Mouse (Mus musculus): Measurements from ENCODE around the gene Tmem183a. TPM values are rescaled to one million over a fixed set of nuclear protein-coding genes. Genes with fewer than 3 reads are reported as not detected.

Tmem183a gene
- polyA plus RNA-seq, 1 experiment, result 85.2 TPM

DNA sequence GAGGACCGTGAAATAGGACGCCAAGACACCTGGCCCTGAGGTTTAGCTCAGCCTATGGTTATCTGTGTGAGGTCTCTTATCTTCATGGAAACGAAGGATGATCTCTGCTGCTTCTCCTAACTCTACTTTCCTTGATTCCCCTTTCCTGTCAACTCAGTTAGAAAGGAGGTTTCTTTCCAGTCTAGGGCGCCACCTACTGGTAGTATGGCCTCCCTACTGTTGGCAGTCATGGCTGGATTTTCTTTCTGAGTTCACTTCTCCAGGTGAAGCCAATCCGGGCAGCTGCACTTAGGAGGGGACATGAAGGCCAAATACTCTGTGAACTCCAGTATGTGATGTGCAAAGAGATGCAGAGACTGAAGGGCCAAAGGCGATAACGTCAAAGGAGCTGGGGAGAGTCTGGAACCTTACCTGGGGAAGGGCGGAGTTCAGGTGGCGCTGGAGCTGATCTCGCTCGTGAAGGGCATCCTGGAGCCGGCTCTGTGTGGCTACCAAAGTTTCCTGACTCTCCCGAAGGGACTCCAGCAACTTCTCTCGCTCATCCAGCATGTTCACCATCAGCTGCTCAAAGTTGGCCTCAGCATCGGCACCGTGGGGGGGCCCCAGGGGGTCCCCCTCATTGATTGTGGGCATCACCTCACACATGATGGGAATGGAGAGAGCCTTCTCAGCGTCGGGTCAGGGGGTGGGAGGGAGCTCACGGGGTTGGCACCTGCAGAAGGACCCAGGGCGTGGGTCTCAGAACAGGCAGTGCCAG lies 29.7 kb downstream of the Tmem183a start:
- Histone ChIP-seq H3K79me3 (ENCODE audit: low read depth) (no peaks in the 10 kb centered on the region), H3K79me2 (ENCODE audit: control insufficient read depth, insufficient read depth) (no peaks in the 10 kb centered on the region), H3ac (ENCODE audit: control insufficient read depth, insufficient read length, low read depth) (no peak overlapping the region), H3K27me3 (ENCODE audit: control insufficient read depth, insufficient read depth, insufficient read length) (peaks cover 5% of the 10 kb centered on the region), H3K36me3 (ENCODE audit: control insufficient read depth, insufficient read depth) (no peaks in the 10 kb centered on the region), H3K4me3 (ENCODE audit: insufficient read depth, poor library complexity, severe bottlenecking) (no peak overlapping the region)
- no peak for TF ChIP-seq FOSL1 (IDR thresholded peaks at IDR 0.05; ENCODE audit: insufficient read depth, low read length, poor library complexity, severe bottlenecking)
- TF ChIP-seq USF1 (IDR thresholded peaks at IDR 0.05; ENCODE audit: low read depth), result no peak
- TF ChIP-seq MYOD1 (IDR thresholded peaks at IDR 0.05; ENCODE audit: control insufficient read depth, insufficient read length, low read depth), result no peak
- no peak for TF ChIP-seq CEBPB (IDR thresholded peaks at IDR 0.05; ENCODE audit: low read depth)
- peak; percentile 63 for TF ChIP-seq CTCF (IDR thresholded peaks at IDR 0.05; ENCODE audit: control insufficient read depth, insufficient read depth, insufficient read length)
- no peak for TF ChIP-seq MAX (IDR thresholded peaks at IDR 0.05)
- TF ChIP-seq MYOG (IDR thresholded peaks at IDR 0.05; ENCODE audit: control insufficient read depth, extremely low read depth, insufficient read length), result no peak

DNA sequence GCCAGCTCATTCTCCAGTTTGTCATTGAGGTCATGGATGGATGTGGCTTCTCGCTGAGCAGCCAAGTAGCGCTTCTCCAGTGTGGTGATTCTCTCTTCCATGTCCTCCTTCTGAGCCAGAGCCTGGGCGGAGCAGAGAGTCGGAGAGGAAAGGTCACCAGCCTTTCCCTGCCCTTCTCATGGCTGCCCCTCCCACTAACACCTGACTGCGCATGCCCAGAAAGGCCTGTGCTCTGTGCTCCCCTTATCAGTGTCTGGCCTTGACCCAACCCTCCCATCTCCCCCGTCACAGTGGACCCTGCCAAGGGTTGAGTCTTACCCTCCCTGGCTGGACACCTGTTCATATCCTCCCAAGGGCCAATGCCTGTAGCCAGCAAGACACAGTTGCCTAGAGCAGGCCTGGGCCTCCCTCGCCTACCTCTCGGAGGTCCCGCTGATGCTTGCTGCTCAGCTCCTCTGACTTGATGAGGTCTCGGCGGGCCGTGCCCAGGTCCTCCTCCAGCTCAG lies 34.9 kb downstream of the Tmem183a start:
- H3K36me3 ChIP-seq (ENCODE audit: control insufficient read depth, insufficient read depth), result no peaks in the 10 kb centered on the region
- peaks cover 5% of the 10 kb centered on the region for H3K27me3 ChIP-seq (ENCODE audit: control insufficient read depth, insufficient read depth, insufficient read length)
- H3K4me3 ChIP-seq (ENCODE audit: insufficient read depth, poor library complexity, severe bottlenecking), result no peak overlapping the region
- H3ac ChIP-seq (ENCODE audit: control insufficient read depth, insufficient read length, low read depth), result no peak overlapping the region
- no peak for TF ChIP-seq FOSL1 (IDR thresholded peaks at IDR 0.05; ENCODE audit: insufficient read depth, low read length, poor library complexity, severe bottlenecking)
- no peak for TF ChIP-seq MYOD1 (IDR thresholded peaks at IDR 0.05; ENCODE audit: control insufficient read depth, insufficient read length, low read depth)
- no peak for TF ChIP-seq MAX (IDR thresholded peaks at IDR 0.05)
- TF ChIP-seq CEBPB (IDR thresholded peaks at IDR 0.05; ENCODE audit: low read depth), result no peak
- TF ChIP-seq CTCF (IDR thresholded peaks at IDR 0.05; ENCODE audit: control insufficient read depth, insufficient read depth, insufficient read length), result no peak
- TF ChIP-seq MYOG (IDR thresholded peaks at IDR 0.05; ENCODE audit: control insufficient read depth, extremely low read depth, insufficient read length), result no peak
- TF ChIP-seq USF1 (IDR thresholded peaks at IDR 0.05; ENCODE audit: low read depth), result no peak
- H3K79me3 ChIP-seq (ENCODE audit: low read depth), result no peaks in the 10 kb centered on the region
- no peaks in the 10 kb centered on the region for H3K79me2 ChIP-seq (ENCODE audit: control insufficient read depth, insufficient read depth)

DNA sequence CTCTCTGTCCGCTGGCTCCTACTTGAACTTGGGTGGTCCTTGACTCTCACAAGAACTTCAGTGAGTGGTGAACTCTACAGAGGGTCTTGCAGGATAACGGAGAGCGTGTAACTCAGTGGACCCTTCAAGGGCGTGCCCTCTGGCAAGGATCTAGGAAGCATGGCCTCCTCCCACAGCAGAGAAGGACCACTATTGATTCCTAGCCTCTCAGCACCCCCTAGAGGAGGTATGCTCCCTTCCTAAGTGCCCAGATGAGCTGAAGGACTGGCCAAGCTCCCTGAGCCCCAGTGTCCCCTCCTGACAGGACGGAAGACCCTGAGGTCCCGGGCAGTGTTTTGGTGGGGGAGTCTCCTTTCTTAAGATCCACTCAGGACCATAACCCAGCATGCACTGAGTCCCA lies 39.2 kb downstream of the Tmem183a start:
- H3K4me3 ChIP-seq (ENCODE audit: insufficient read depth, poor library complexity, severe bottlenecking), result no peak overlapping the region
- H3K36me3 ChIP-seq (ENCODE audit: control insufficient read depth, insufficient read depth), result no peaks in the 10 kb centered on the region
- H3K27me3 ChIP-seq (ENCODE audit: control insufficient read depth, insufficient read depth, insufficient read length), result peaks cover 4% of the 10 kb centered on the region
- no peak overlapping the region for H3ac ChIP-seq (ENCODE audit: control insufficient read depth, insufficient read length, low read depth)
- H3K79me2 ChIP-seq (ENCODE audit: control insufficient read depth, insufficient read depth), result no peaks in the 10 kb centered on the region
- H3K79me3 ChIP-seq (ENCODE audit: low read depth), result no peaks in the 10 kb centered on the region
- no peak for TF ChIP-seq MYOG (IDR thresholded peaks at IDR 0.05; ENCODE audit: control insufficient read depth, extremely low read depth, insufficient read length)
- TF ChIP-seq CTCF (IDR thresholded peaks at IDR 0.05; ENCODE audit: control insufficient read depth, insufficient read depth, insufficient read length), result peak; percentile 24
- no peak for TF ChIP-seq CEBPB (IDR thresholded peaks at IDR 0.05; ENCODE audit: low read depth)

DNA sequence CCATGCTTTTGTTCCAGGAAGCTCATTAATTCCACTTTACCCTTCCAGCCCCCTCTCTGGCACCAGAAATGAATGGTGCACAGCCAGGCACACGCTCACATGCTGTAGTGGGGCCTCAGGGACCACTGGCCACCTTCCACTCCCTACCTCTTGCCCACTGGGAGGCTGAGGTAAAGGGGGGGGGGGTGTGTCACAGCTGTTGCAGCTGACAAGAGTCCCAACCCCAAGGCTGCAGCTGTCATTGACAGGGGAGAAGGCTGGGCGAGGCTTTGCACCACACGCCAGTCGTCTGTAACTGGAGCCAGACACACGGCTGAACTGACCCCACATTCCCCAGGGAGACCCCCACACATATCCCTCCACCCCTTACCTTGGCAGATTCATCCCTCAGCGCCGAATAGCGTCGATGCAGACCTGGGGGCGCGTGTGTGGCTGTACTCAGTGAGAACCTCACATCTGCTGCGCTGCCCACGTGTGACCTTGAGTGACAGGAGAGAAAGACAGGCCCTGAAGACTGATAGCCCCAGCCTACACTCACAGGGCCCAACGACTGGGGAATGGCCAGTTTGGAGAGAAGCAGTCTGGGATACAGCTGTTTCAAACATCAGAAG lies 41.0 kb downstream of the Tmem183a start:
- Histone ChIP-seq H3K27me3 (ENCODE audit: control insufficient read depth, insufficient read depth, insufficient read length) (peaks cover 4% of the 10 kb centered on the region), H3K79me3 (ENCODE audit: low read depth) (no peaks in the 10 kb centered on the region), H3K4me3 (ENCODE audit: insufficient read depth, poor library complexity, severe bottlenecking) (no peak overlapping the region), H3ac (ENCODE audit: control insufficient read depth, insufficient read length, low read depth) (no peak overlapping the region), H3K36me3 (ENCODE audit: control insufficient read depth, insufficient read depth) (no peaks in the 10 kb centered on the region), H3K79me2 (ENCODE audit: control insufficient read depth, insufficient read depth) (no peaks in the 10 kb centered on the region)
- TF ChIP-seq CEBPB (IDR thresholded peaks at IDR 0.05; ENCODE audit: low read depth) (no peak), MYOD1 (IDR thresholded peaks at IDR 0.05; ENCODE audit: control insufficient read depth, insufficient read length, low read depth) (peak; percentile 72), MAX (IDR thresholded peaks at IDR 0.05) (no peak)

DNA sequence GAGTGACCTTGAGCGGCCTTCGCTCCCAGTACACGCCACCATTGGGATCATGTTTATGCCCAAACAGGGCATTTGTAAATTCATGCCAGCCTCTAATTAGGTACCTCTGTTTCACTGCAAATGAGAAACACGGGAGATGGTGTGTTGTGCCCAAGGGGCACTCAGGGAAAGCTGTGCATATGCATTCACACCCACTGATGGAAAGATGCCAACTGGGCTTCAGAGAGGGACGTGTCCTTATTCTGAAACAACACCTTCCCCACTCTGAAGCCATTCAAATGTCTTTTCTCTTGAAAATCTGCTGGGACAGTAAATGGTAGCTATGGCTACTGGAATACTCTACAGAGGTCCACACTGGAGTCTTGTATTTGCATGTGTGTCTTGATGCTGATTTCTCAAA lies 43.5 kb downstream of the Tmem183a start:
- Histone ChIP-seq H3K79me3 (ENCODE audit: low read depth) (no peaks in the 10 kb centered on the region), H3ac (ENCODE audit: control insufficient read depth, insufficient read length, low read depth) (no peak overlapping the region), H3K4me3 (ENCODE audit: insufficient read depth, poor library complexity, severe bottlenecking) (no peak overlapping the region), H3K27me3 (ENCODE audit: control insufficient read depth, insufficient read depth, insufficient read length) (peaks cover 4% of the 10 kb centered on the region), H3K36me3 (ENCODE audit: control insufficient read depth, insufficient read depth) (no peaks in the 10 kb centered on the region), H3K79me2 (ENCODE audit: control insufficient read depth, insufficient read depth) (no peaks in the 10 kb centered on the region)
- TF ChIP-seq FOSL1 (IDR thresholded peaks at IDR 0.05; ENCODE audit: insufficient read depth, low read length, poor library complexity, severe bottlenecking) (no peak), CEBPB (IDR thresholded peaks at IDR 0.05; ENCODE audit: low read depth) (no peak), MAX (IDR thresholded peaks at IDR 0.05) (no peak), USF1 (IDR thresholded peaks at IDR 0.05; ENCODE audit: low read depth) (no peak), MYOG (IDR thresholded peaks at IDR 0.05; ENCODE audit: control insufficient read depth, extremely low read depth, insufficient read length) (no peak), MYOD1 (IDR thresholded peaks at IDR 0.05; ENCODE audit: control insufficient read depth, insufficient read length, low read depth) (no peak), CTCF (IDR thresholded peaks at IDR 0.05; ENCODE audit: control insufficient read depth, insufficient read depth, insufficient read length) (no peak)

All from C2C12 (cell line).